Mouse (Mus musculus): ENCODE measurements around the gene Nlgn2.

DNA sequence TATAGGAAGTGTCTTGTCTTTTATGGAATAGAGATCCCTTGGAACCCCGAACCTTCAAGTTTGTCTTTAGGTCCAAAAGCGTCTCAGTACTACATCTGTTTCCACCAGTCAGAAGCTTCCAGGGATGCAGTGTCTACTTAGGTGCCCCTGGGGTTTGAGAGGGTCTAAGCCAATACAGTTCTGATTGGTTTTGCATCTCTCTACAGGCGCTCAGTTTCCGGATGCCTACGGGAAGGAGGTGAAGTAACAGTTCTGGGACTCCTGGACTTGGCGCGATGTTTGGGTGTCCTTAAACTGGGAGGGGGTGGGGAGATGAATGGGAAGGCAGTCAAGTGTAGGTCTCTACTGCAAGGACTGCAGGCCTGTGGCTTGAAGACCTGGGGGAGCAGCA lies 1.1 kb upstream of the Nlgn2 start:
- no peak for TF ChIP-seq CTCF (IDR thresholded peaks at IDR 0.05; ENCODE audit: control insufficient read depth, insufficient read depth, low read length)
- no peak for TF ChIP-seq POLR2A (IDR thresholded peaks at IDR 0.05; ENCODE audit: borderline replicate concordance, control insufficient read depth, low read depth, low read length)

Data from bone marrow, adult 2 months (tissue).